Mouse (Mus musculus) midbrain, embryonic 13.5 days (tissue): ENCODE results near the gene Rgs13. TPM values are rescaled to one million over a fixed set of nuclear protein-coding genes. Genes with fewer than 3 reads are reported as not detected.
A peak's percentile ranks its signal among the peaks of the same experiment; 100 is the strongest.

ENCODE experiments used
- ATAC-seq: fragments of 200-750 bp; cut with Nextera tagmentation; 2 replicates; pipeline ENCODE4 v1.8.0; 2017; ENCODE audit warnings: mild to moderate bottlenecking, moderate TSS enrichment, moderate library complexity
- H3K27ac ChIP-seq: fragments of 300-500 bp; sonication (generic); 2 replicates; pipeline ENCODE4 v1.5.1; 2015; ENCODE audit warnings: inconsistent platforms, mild to moderate bottlenecking, moderate library complexity
- H3K27me3 ChIP-seq: fragments of 300-500 bp; sonication (generic); 2 replicates; pipeline ENCODE4 v1.6.1; 2015; ENCODE audit warnings: mild to moderate bottlenecking, inconsistent platforms
- H3K36me3 ChIP-seq: fragments of 300-500 bp; sonication (generic); 2 replicates; pipeline ENCODE4 v1.6.1; 2015; ENCODE audit warnings: mild to moderate bottlenecking, inconsistent platforms
- H3K4me1 ChIP-seq: fragments of 300-500 bp; sonication (generic); replicated peaks from 2 replicates; pipeline ENCODE4 v1.6.1; 2015; ENCODE audit warnings: inconsistent platforms
- H3K4me2 ChIP-seq: fragments of 300-500 bp; sonication (generic); replicated peaks from 2 replicates; pipeline ENCODE4 v1.6.1; 2015; ENCODE audit warnings: moderate library complexity, mild to moderate bottlenecking, inconsistent platforms
- H3K4me3 ChIP-seq: fragments of 300-500 bp; sonication (generic); replicated peaks from 2 replicates; pipeline ENCODE4 v1.5.1; 2015; ENCODE audit warnings: mild to moderate bottlenecking, inconsistent platforms
- H3K9ac ChIP-seq: fragments of 300-500 bp; sonication (generic); replicated peaks from 2 replicates; pipeline ENCODE4 v1.6.1; 2015; ENCODE audit warnings: mild to moderate bottlenecking, inconsistent platforms
- H3K9me3 ChIP-seq: fragments of 300-500 bp; sonication (generic); 2 replicates; pipeline ENCODE4 v1.6.1; 2016; ENCODE audit warnings: mild to moderate bottlenecking, inconsistent platforms
- WGBS: fragments of 180-500 bp; shearing (Covaris S2); methylation state at CpG from one replicate; pipeline ENCODE4 v1.1.7; 2015; 5-methylcytosine and 5-hydroxymethylcytosine counted together
- polyA plus RNA-seq: library from polyadenylated mRNA; unstranded; fragments of >200 nt; fragmentation: Nextera tagmentation; extraction: Ambion mirVana; gene quantifications from 2 replicates; pipeline ENCODE4 v1.2.1, GENCODE M21; 2015

The Rgs13 gene
- polyA plus RNA-seq, 1 experiment from 2014 or later: 2.4 TPM

- 90% methylated on average over 4 of the region's 4 CpGs for WGBS
- Histone ChIP-seq H3K4me3 (no peak overlapping the region), H3K36me3 (no peaks in the 10 kb centered on the region), H3K9ac (no peak overlapping the region), H3K4me2 (no peak overlapping the region), H3K27me3 (no peaks in the 10 kb centered on the region), H3K27ac (no peak overlapping the region), H3K9me3 (no peaks in the 10 kb centered on the region), H3K4me1 (peaks cover 10% of the 10 kb centered on the region)
- ATAC-seq: no peak
Observed at GRCm38 (mm10) chr1:144179559-144179958, 2.4 kb upstream of the Rgs13 start.

- no peak for ATAC-seq
- no peaks in the 10 kb centered on the region for H3K9me3 ChIP-seq
- no peaks in the 10 kb centered on the region for H3K27me3 ChIP-seq
- H3K36me3 ChIP-seq: no peaks in the 10 kb centered on the region
- 68% methylated on average over 9 of the region's 9 CpGs for WGBS
- no peak overlapping the region for H3K4me3 ChIP-seq
- peaks cover 10% of the 10 kb centered on the region for H3K4me1 ChIP-seq
- no peak overlapping the region for H3K9ac ChIP-seq
- H3K4me2 ChIP-seq: no peak overlapping the region
- no peak overlapping the region for H3K27ac ChIP-seq
Observed at GRCm38 (mm10) chr1:144178281-144178957, 1.2 kb upstream of the Rgs13 start.

GRCm38 (mm10) chr1:144177620-144178019, 448 bp upstream of the Rgs13 start:
- Histone ChIP-seq H3K27me3 (no peaks in the 10 kb centered on the region), H3K4me2 (no peak overlapping the region), H3K4me1 (peaks cover 10% of the 10 kb centered on the region), H3K36me3 (no peaks in the 10 kb centered on the region), H3K4me3 (no peak overlapping the region), H3K9me3 (no peaks in the 10 kb centered on the region), H3K27ac (no peak overlapping the region), H3K9ac (no peak overlapping the region)
- ATAC-seq: no peak

- ATAC-seq: no peak
- no peaks in the 10 kb centered on the region for H3K27me3 ChIP-seq
Observed at GRCm38 (mm10) chr1:144174760-144175159, 2.4 kb downstream of the Rgs13 start.

GRCm38 (mm10) chr1:144173568-144174036, 3.6 kb downstream of the Rgs13 start:
- no peaks in the 10 kb centered on the region for H3K9me3 ChIP-seq
- H3K27ac ChIP-seq: no peak overlapping the region
- no peak overlapping the region for H3K4me3 ChIP-seq
- H3K27me3 ChIP-seq: no peaks in the 10 kb centered on the region
- H3K36me3 ChIP-seq: no peaks in the 10 kb centered on the region
- ATAC-seq: no peak
- WGBS: 69% methylated on average over 2 of the region's 2 CpGs
- H3K4me1 ChIP-seq: peaks cover 10% of the 10 kb centered on the region
- no peak overlapping the region for H3K9ac ChIP-seq
- no peak overlapping the region for H3K4me2 ChIP-seq

More at GRCm38 (mm10) chr1:144174760-144175159, 2.4 kb downstream of the Rgs13 start:
- Histone ChIP-seq H3K4me1 (peaks cover 10% of the 10 kb centered on the region), H3K36me3 (no peaks in the 10 kb centered on the region), H3K9ac (no peak overlapping the region), H3K9me3 (no peaks in the 10 kb centered on the region), H3K27ac (no peak overlapping the region), H3K4me3 (no peak overlapping the region), H3K4me2 (no peak overlapping the region)
- 94% methylated on average over 6 of the region's 6 CpGs for WGBS

DNA sequence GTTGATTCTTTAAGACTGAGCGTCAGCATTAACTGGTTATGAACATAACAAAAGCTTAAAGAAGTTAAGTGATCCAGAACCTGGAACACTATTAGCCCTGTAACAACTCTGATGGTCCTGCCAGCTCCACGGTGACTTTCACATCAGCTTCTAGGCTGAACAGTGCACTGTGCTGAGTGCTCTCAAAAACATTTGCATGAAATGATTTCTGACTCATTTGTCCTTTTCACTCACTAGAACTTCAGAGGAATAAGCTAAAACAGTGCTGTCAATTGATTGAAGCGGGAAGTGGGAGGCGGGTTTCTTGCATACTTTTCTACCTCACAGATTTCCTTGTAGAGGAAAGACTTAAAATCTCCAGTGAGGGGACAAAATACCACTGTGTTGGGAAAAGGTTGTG, 8.3 kb downstream of the Rgs13 start:
- no peak for ATAC-seq
- WGBS: 69% methylated on average over 4 of the region's 4 CpGs
- H3K4me3 ChIP-seq: no peak overlapping the region

GRCm38 (mm10) chr1:144167761-144168160, 9.4 kb downstream of the Rgs13 start:
- Histone ChIP-seq H3K4me3 (no peak overlapping the region), H3K27me3 (no peaks in the 10 kb centered on the region), H3K27ac (no peak overlapping the region), H3K9me3 (no peaks in the 10 kb centered on the region), H3K4me1 (no peaks in the 10 kb centered on the region), H3K36me3 (no peaks in the 10 kb centered on the region), H3K9ac (no peak overlapping the region), H3K4me2 (no peak overlapping the region)
- no peak for ATAC-seq
- 81% methylated on average over 1 of the region's 1 CpGs for WGBS

More for the DNA sequence above, 8.3 kb downstream of the Rgs13 start:
- H3K4me1 ChIP-seq: no peaks in the 10 kb centered on the region
- no peaks in the 10 kb centered on the region for H3K9me3 ChIP-seq
- H3K27ac ChIP-seq: no peak overlapping the region
- H3K36me3 ChIP-seq: no peaks in the 10 kb centered on the region
- H3K9ac ChIP-seq: no peak overlapping the region
- H3K4me2 ChIP-seq: no peak overlapping the region
- H3K27me3 ChIP-seq: no peaks in the 10 kb centered on the region

- H3K9me3 ChIP-seq: no peaks in the 10 kb centered on the region
- H3K36me3 ChIP-seq: no peaks in the 10 kb centered on the region
- ATAC-seq: no peak
- no peak overlapping the region for H3K4me2 ChIP-seq
- 81% methylated on average over 5 of the region's 5 CpGs for WGBS
- no peaks in the 10 kb centered on the region for H3K4me1 ChIP-seq
- no peak overlapping the region for H3K27ac ChIP-seq
- no peaks in the 10 kb centered on the region for H3K27me3 ChIP-seq
- H3K4me3 ChIP-seq: no peak overlapping the region
- no peak overlapping the region for H3K9ac ChIP-seq
Observed at GRCm38 (mm10) chr1:144166897-144167296, 10.3 kb downstream of the Rgs13 start.

- H3K9ac ChIP-seq: no peak overlapping the region
- 89% methylated on average over 2 of the region's 2 CpGs for WGBS
Observed at GRCm38 (mm10) chr1:144166275-144166674, 10.9 kb downstream of the Rgs13 start.

GRCm38 (mm10) chr1:144152526-144152925, 24.6 kb downstream of the Rgs13 start:
- Histone ChIP-seq H3K4me3 (no peak overlapping the region), H3K4me2 (no peak overlapping the region), H3K27me3 (no peaks in the 10 kb centered on the region), H3K9me3 (no peaks in the 10 kb centered on the region), H3K9ac (no peak overlapping the region), H3K4me1 (no peaks in the 10 kb centered on the region), H3K27ac (no peak overlapping the region), H3K36me3 (no peaks in the 10 kb centered on the region)
- no peak for ATAC-seq
- WGBS: 56% methylated on average over 1 of the region's 1 CpGs

More at GRCm38 (mm10) chr1:144166275-144166674, 10.9 kb downstream of the Rgs13 start:
- no peak for ATAC-seq
- Histone ChIP-seq H3K9me3 (no peaks in the 10 kb centered on the region), H3K27me3 (no peaks in the 10 kb centered on the region), H3K27ac (no peak overlapping the region), H3K4me3 (no peak overlapping the region), H3K36me3 (no peaks in the 10 kb centered on the region), H3K4me2 (no peak overlapping the region), H3K4me1 (no peaks in the 10 kb centered on the region)

- Histone ChIP-seq H3K4me1 (no peaks in the 10 kb centered on the region), H3K27ac (no peak overlapping the region), H3K27me3 (no peaks in the 10 kb centered on the region), H3K9ac (no peak overlapping the region), H3K9me3 (no peaks in the 10 kb centered on the region), H3K36me3 (no peaks in the 10 kb centered on the region), H3K4me3 (no peak overlapping the region), H3K4me2 (no peak overlapping the region)
- peak; percentile 30; the same call in 1 of the 2 replicates for ATAC-seq
- 86% methylated on average over 1 of the region's 1 CpGs for WGBS
Observed at GRCm38 (mm10) chr1:144152184-144152525, 25.0 kb downstream of the Rgs13 start.

DNA sequence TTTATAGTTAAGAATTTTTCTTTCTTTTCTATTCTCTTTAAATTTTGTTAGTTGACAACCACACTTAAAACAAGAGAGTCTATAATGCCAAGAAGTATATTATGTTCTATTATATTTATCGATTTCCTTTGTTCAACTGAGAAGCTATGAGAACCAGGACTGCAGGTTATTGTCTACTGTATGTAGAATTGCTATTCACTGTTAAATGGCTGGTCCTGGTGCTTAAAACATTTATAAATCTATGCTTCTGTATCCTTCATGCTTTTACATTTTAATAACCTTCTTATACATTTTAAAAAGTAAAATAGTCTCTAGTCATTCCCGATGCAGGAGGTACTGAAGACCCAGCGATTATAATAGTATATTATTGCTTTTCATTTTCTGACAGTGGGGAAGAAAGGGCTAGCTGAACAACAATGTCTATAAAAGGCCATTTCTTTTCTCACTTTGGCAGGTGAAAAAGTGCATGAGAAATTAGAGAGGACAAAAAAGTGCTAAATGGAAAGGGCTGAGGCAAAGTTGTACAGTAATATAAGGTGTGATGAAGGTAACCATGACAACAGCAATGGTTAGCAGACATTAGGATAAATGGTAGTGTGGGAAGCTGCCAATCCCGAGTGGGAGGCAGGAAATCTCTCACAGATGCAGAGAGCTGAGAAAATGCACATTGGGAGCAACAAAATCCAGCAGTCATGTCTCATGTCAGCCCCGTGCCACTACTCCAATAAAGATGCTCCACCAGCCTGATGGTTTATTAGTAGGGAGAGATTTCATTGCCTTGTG, 25.6 kb downstream of the Rgs13 start:
- Histone ChIP-seq H3K27me3 (no peaks in the 10 kb centered on the region), H3K9ac (no peak overlapping the region), H3K4me2 (no peak overlapping the region), H3K9me3 (no peaks in the 10 kb centered on the region), H3K4me3 (no peak overlapping the region), H3K4me1 (no peaks in the 10 kb centered on the region), H3K36me3 (no peaks in the 10 kb centered on the region), H3K27ac (no peak overlapping the region)
- WGBS: 62% methylated on average over 5 of the region's 5 CpGs
- ATAC-seq: peak; percentile 78
